Mouse (Mus musculus) kidney, embryonic 14.5 days (tissue): ENCODE data around the gene Rundc3b. TPM values are rescaled to one million over a fixed set of nuclear protein-coding genes. Genes with fewer than 3 reads are reported as not detected.

Experiments
- ATAC-seq: fragments of 200-750 bp; cut with Nextera tagmentation; 2 replicates; pipeline ENCODE4 v1.8.0; 2017; ENCODE audit warnings: moderate number of reproducible peaks, mild to moderate bottlenecking, moderate TSS enrichment, moderate library complexity; ENCODE audit not compliant: low FRiP score, low TSS enrichment
- H3K27ac ChIP-seq: fragments of 300-500 bp; sonication (generic); 2 replicates; pipeline ENCODE4 v1.5.1; 2014; ENCODE audit warnings: low read depth, mild to moderate bottlenecking, low read length, moderate library complexity, mixed read lengths
- H3K27me3 ChIP-seq: fragments of 300-500 bp; sonication (generic); 2 replicates; pipeline ENCODE4 v1.6.1; 2014; ENCODE audit warnings: mild to moderate bottlenecking, low read length; ENCODE audit not compliant: control insufficient read depth, insufficient read depth
- H3K36me3 ChIP-seq: fragments of 300-500 bp; sonication (generic); 2 replicates; pipeline ENCODE4 v1.6.1; 2014; ENCODE audit warnings: low read length, mixed read lengths; ENCODE audit not compliant: control insufficient read depth, insufficient read depth
- H3K4me1 ChIP-seq: fragments of 300-500 bp; sonication (generic); 2 replicates; pipeline ENCODE4 v1.6.1; 2014; ENCODE audit warnings: low read length, mixed read lengths; ENCODE audit not compliant: control insufficient read depth, insufficient read depth
- H3K4me2 ChIP-seq: fragments of 300-500 bp; sonication (generic); replicated peaks from 2 replicates; pipeline ENCODE4 v1.6.1; 2014; ENCODE audit warnings: low read depth, mild to moderate bottlenecking, low read length
- H3K4me3 ChIP-seq: fragments of 300-500 bp; sonication (generic); 2 replicates; pipeline ENCODE4 v1.5.1; 2014; ENCODE audit warnings: mild to moderate bottlenecking, low read length
- H3K9ac ChIP-seq: fragments of 300-500 bp; sonication (generic); 2 replicates; pipeline ENCODE4 v1.6.1; 2014; ENCODE audit warnings: low read depth, mild to moderate bottlenecking, low read length, moderate library complexity
- H3K9me3 ChIP-seq: fragments of 300-500 bp; sonication (generic); 2 replicates; pipeline ENCODE4 v1.6.1; 2016; ENCODE audit warnings: low read length; ENCODE audit not compliant: control insufficient read depth
- WGBS: fragments of 180-500 bp; shearing (Covaris S2); extraction: QIAGEN DNeasy Blood & Tissue Kit; methylation state at CpG from one replicate; pipeline ENCODE4 v1.1.7; 2014; 5-methylcytosine and 5-hydroxymethylcytosine counted together
- polyA plus RNA-seq: library from polyadenylated mRNA; unstranded; fragments of >200 nt; fragmentation: Nextera tagmentation; extraction: Ambion mirVana; gene quantifications from 2 replicates; pipeline ENCODE4 v1.2.1, GENCODE M21; 2014

The Rundc3b gene
- polyA plus RNA-seq, 1 experiment from 2014 or later = 3.8 TPM

DNA sequence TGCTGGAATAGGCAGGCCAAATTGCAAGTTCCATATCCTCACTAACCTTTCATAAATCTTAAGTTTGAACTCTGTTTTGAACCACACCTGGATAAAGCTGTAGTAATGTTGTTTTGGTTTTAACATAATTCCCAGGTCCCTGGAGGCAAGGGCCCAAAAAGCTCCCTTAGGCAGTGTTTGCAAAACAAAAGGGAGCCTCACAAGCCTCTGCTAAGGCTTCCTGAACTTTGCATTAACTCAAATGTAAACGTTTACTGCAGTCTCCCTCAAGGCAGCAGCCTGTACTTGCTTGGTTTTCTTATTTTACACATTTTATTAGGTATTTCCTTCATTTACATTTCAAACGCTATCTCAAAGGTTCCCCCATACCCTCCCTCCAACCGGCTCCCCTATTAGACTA lies 103.7 kb downstream of the Rundc3b start:
- Histone ChIP-seq H3K27ac (no peak overlapping the region), H3K4me3 (no peak overlapping the region), H3K27me3 (no peaks in the 10 kb centered on the region), H3K9me3 (no peaks in the 10 kb centered on the region), H3K4me1 (no peaks in the 10 kb centered on the region), H3K4me2 (no peak overlapping the region), H3K9ac (no peak overlapping the region), H3K36me3 (no peaks in the 10 kb centered on the region)
- ATAC-seq = no peak
- 43% methylated on average over 3 of the region's 3 CpGs for WGBS

DNA sequence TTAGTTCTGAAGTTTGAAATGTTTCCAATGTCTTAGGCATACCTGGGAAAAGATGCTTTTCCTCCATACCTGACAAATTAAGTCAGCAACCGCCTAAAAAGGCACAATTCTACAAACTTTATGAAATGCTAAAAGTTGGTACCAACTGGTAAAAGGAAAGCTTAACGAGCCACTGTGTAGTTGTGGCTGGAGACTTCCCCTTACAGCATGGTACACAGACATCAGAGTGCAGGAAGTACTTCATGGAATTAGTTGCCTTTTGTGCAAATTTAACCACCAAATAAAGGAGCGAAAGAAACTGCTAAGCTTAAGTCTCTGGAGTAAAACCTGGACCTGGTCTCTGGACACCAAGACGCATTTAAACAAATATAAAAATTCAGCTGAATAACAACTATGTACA lies 131.0 kb downstream of the Rundc3b start:
- 83% methylated on average over 4 of the region's 4 CpGs for WGBS
- ATAC-seq = no peak
- H3K36me3 ChIP-seq = no peaks in the 10 kb centered on the region
- no peaks in the 10 kb centered on the region for H3K9me3 ChIP-seq
- no peaks in the 10 kb centered on the region for H3K27me3 ChIP-seq
- no peak overlapping the region for H3K4me3 ChIP-seq
- no peak overlapping the region for H3K4me2 ChIP-seq
- H3K9ac ChIP-seq = no peak overlapping the region
- H3K4me1 ChIP-seq = no peaks in the 10 kb centered on the region
- no peak overlapping the region for H3K27ac ChIP-seq

GRCm38 (mm10) chr5:8489471-8490110 lies 133.2 kb downstream of the Rundc3b start:
- no peaks in the 10 kb centered on the region for H3K4me1 ChIP-seq
- no peaks in the 10 kb centered on the region for H3K9me3 ChIP-seq
- no peak overlapping the region for H3K9ac ChIP-seq
- H3K36me3 ChIP-seq = no peaks in the 10 kb centered on the region
- no peaks in the 10 kb centered on the region for H3K27me3 ChIP-seq
- no peak overlapping the region for H3K4me2 ChIP-seq
- H3K27ac ChIP-seq = no peak overlapping the region
- no peak overlapping the region for H3K4me3 ChIP-seq
- WGBS = 56% methylated on average over 6 of the region's 6 CpGs
- peak; percentile 66; the same call in 1 of the 2 replicates for ATAC-seq

DNA sequence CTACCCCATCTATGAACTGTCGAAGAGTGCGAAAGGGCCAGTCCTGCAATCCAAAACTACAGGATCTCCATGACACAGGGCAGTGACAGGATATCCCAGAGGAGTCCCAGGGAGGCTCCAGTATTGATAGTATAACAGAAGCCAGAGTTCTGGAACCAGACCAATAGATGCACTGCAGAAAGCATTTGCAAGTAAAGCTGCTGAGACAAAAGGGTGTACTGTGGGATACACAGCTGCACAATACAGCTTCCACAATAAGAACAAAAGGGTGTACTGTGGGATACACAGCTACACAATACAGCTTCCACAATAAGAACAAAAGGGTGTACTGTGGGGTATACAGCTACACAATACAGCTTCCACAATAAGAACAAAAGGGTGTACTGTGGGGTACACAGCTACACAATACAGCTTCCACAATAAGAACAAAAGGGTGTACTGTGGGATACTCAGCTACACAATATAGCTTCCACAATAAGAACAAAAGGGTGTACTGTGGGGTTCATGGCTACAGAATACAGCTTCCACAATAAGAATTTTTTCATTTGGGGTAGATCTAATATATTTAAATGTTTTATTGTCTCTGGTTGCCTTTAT lies 134.0 kb downstream of the Rundc3b start:
- Histone ChIP-seq H3K36me3 (no peaks in the 10 kb centered on the region), H3K4me3 (no peak overlapping the region), H3K9ac (no peak overlapping the region), H3K9me3 (no peaks in the 10 kb centered on the region), H3K27ac (no peak overlapping the region), H3K4me1 (no peaks in the 10 kb centered on the region), H3K4me2 (no peak overlapping the region), H3K27me3 (no peaks in the 10 kb centered on the region)
- no peak for ATAC-seq
- 88% methylated on average over 2 of the region's 2 CpGs for WGBS

DNA sequence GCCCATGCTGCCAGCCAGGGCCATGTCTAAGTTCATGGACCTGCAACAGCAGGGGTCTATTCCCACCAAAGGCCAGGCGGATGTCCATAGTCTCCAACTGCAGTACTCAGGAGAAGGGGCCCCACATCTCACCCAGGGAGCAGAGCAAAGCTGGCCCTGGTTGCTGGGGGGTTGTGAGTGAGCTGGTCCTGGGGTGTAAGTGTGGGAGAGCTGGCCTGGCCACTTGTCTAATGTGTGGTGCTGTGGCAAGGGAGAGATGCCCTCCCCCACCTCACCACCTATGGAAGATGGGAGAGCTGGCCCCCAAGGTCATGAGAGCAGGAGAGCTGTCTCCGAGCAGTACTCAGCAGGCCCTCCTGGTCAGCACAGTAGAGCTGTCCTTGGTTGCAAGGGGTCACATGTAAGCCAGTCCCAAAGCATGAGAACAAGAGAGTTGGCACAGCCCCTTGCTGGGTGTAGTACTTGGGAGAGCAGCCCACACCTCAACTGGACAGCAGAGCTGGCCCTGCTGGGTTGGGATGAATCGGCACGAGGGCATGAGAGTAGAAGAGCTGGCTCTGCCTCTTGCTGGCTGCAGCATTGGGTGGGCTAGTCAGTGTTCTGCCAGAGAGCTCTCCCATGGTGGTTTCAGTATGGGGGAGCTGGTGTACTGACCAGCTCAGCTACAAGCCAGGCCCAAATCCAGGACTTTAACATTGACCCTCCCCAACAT lies 134.6 kb downstream of the Rundc3b start:
- 68% methylated on average over 4 of the region's 4 CpGs for WGBS
- no peak for ATAC-seq
- H3K9me3 ChIP-seq = no peaks in the 10 kb centered on the region
- no peaks in the 10 kb centered on the region for H3K4me1 ChIP-seq
- H3K27me3 ChIP-seq = no peaks in the 10 kb centered on the region
- H3K9ac ChIP-seq = no peak overlapping the region
- no peak overlapping the region for H3K27ac ChIP-seq
- no peak overlapping the region for H3K4me3 ChIP-seq
- H3K4me2 ChIP-seq = no peak overlapping the region
- no peaks in the 10 kb centered on the region for H3K36me3 ChIP-seq

- no peaks in the 10 kb centered on the region for H3K36me3 ChIP-seq
- no peak overlapping the region for H3K4me3 ChIP-seq
- H3K27me3 ChIP-seq = no peaks in the 10 kb centered on the region
- H3K4me1 ChIP-seq = no peaks in the 10 kb centered on the region
- ATAC-seq = no peak
- no peaks in the 10 kb centered on the region for H3K9me3 ChIP-seq
- 91% methylated on average over 5 of the region's 5 CpGs for WGBS
- H3K27ac ChIP-seq = no peak overlapping the region
- H3K9ac ChIP-seq = no peak overlapping the region
- H3K4me2 ChIP-seq = no peak overlapping the region
Measured at GRCm38 (mm10) chr5:8456561-8456960, 166.2 kb downstream of the Rundc3b start.

- no peaks in the 10 kb centered on the region for H3K9me3 ChIP-seq
- H3K4me3 ChIP-seq = no peak overlapping the region
- H3K4me2 ChIP-seq = no peak overlapping the region
- no peaks in the 10 kb centered on the region for H3K36me3 ChIP-seq
- no peak overlapping the region for H3K9ac ChIP-seq
- H3K27ac ChIP-seq = no peak overlapping the region
- H3K27me3 ChIP-seq = no peaks in the 10 kb centered on the region
- no peak for ATAC-seq
- H3K4me1 ChIP-seq = no peaks in the 10 kb centered on the region
Measured at GRCm38 (mm10) chr5:8455565-8455964, 167.2 kb downstream of the Rundc3b start.

Other genes with a start within 250 kb of the Rundc3b start
- 55.5 and 64.7 TPM in 2 replicates for gene Dbf4, start 200.2 kb downstream of the Rundc3b start, polyA plus RNA-seq
- 12.4 and 12.6 TPM in 2 replicates for gene Slc25a40, start 200.1 kb downstream of the Rundc3b start, polyA plus RNA-seq
- 0.14 and 0.46 TPM in 2 replicates for gene Abcb1a, start 37.1 kb upstream of the Rundc3b start, polyA plus RNA-seq
- gene Abcb1b, start 175.2 kb upstream of the Rundc3b start, polyA plus RNA-seq = 1.3 and 1.9 TPM in 2 replicates